Comparison of ENCODE assay signal across 7 mouse cellular contexts in the genomic region with DNA sequence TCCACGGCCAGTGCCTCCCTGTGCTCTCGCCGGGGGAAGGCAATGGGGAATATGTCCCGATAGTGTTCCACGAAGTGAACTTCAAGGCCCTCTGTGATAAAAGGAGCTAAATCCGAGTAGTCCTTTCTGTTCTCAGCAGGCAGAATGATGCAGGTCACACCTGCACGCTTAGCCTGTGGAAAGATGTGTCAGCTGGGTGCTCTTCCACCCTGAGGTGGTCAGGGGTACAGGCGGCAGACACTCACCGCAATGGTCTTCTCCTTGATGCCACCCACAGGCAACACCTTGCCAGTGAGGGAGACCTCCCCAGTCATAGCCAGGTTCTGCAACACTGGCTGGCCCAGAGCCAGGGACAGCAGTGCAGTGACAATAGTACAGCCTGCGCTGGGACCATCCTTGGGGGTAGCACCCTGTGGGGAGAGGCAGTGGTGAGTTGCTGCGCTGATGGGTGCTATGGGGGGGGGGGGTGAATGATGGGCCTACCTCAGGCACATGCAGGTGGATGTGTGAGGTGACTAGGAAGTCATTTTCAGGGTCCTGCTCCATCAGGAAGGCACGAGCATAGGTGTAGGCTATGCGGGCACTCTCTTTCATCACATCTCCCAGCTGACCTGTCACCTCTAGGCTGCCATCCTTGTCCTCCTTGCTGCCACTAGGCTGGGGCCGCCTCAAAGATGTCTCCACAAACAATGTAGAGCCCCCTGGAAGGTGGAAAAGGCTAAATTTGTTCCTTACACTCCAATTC. TPM values are rescaled to one million over a fixed set of nuclear protein-coding genes. Genes with fewer than 3 reads are reported as not detected.
DNase-seq lines count a peak whose midpoint lies in the region; ATAC-seq and TF ChIP-seq lines count a peak whose summit lies in the region.

No protein-coding gene starts in this region.

- peaks cover 38% of the 10 kb centered on the region for H3K36me3 ChIP-seq in spleen, adult 2 months (ENCODE audit: control insufficient read depth, insufficient read depth, low read length)
- H3K36me3 ChIP-seq in hindbrain, embryonic 16.5 days (ENCODE audit: control insufficient read depth, insufficient read depth, low read length) = peaks cover 25% of the 10 kb centered on the region
- H3K36me3 ChIP-seq in midbrain, embryonic 13.5 days = peaks cover 54% of the 10 kb centered on the region

- no peaks in the 10 kb centered on the region for H3K27me3 ChIP-seq in spleen, adult 2 months (ENCODE audit: control insufficient read depth, insufficient read depth, low read length)
- no peaks in the 10 kb centered on the region for H3K27me3 ChIP-seq in hindbrain, embryonic 16.5 days (replicated peaks; ENCODE audit: control insufficient read depth, insufficient read depth, low read length)
- H3K27me3 ChIP-seq in midbrain, embryonic 13.5 days = no peaks in the 10 kb centered on the region

- H3K9ac ChIP-seq in hindbrain, embryonic 16.5 days (ENCODE audit: low read depth, low read length) = peak overlapping the region; percentile 76
- peak overlapping the region; percentile 81 for H3K9ac ChIP-seq in midbrain, embryonic 13.5 days (replicated peaks)

- H3K9me3 ChIP-seq in hindbrain, embryonic 16.5 days (ENCODE audit: control insufficient read depth, low read length) = no peaks in the 10 kb centered on the region
- H3K9me3 ChIP-seq in midbrain, embryonic 13.5 days = no peaks in the 10 kb centered on the region

- peaks cover 11% of the 10 kb centered on the region; the same call in 1 of the 2 replicates for H3K4me1 ChIP-seq in spleen, adult 2 months (ENCODE audit: control insufficient read depth, insufficient read depth, insufficient read length)
- peaks cover 6% of the 10 kb centered on the region; the same call in 1 of the 2 replicates for H3K4me1 ChIP-seq in cortical plate, adult 2 months (ENCODE audit: control insufficient read depth, insufficient read depth, low read length)
- H3K4me1 ChIP-seq in hindbrain, embryonic 16.5 days (ENCODE audit: control insufficient read depth, insufficient read depth, low read depth, low read length) = peaks cover 21% of the 10 kb centered on the region
- H3K4me1 ChIP-seq in midbrain, embryonic 13.5 days (replicated peaks) = peaks cover 41% of the 10 kb centered on the region

- WGBS in spleen, adult 2 months = 27% methylated on average over 14 of the region's 14 CpGs
- WGBS in hindbrain, embryonic 16.5 days = 30% methylated on average over 14 of the region's 14 CpGs
- WGBS in midbrain, embryonic 13.5 days = 35% methylated on average over 14 of the region's 14 CpGs

- TF ChIP-seq POLR2A in spleen, adult 2 months (IDR thresholded peaks at IDR 0.05; ENCODE audit: low read depth, low read length) = no peak
- no peak for TF ChIP-seq POLR2A in cortical plate, adult 2 months (IDR thresholded peaks at IDR 0.05; ENCODE audit: extremely low read depth, insufficient read depth, low read length)

- DNase-seq in spleen, adult 2 months (ENCODE audit: low read depth in 1 of 2, low spot score in 2 of 2) = no peak
- no peak for DNase-seq in spleen, adult 12 weeks (ENCODE audit: low spot score)
- DNase-seq in left cerebral cortex, postnatal 14 days (ENCODE audit: low spot score in 2 of 2) = no peak
- no peak for DNase-seq in spleen, postnatal 36 days (ENCODE audit: low spot score in 2 of 2)

- intact Hi-C loops in left cerebral cortex, postnatal 14 days (cut with DNase I) = no loop called here

- H3K27ac ChIP-seq in spleen, adult 2 months (ENCODE audit: insufficient read depth, low read length) = no peak overlapping the region
- H3K27ac ChIP-seq in cortical plate, adult 2 months (ENCODE audit: insufficient read depth, low read length) = no peak overlapping the region
- H3K27ac ChIP-seq in hindbrain, embryonic 16.5 days (ENCODE audit: low read depth, low read length) = no peak overlapping the region
- no peak overlapping the region for H3K27ac ChIP-seq in midbrain, embryonic 13.5 days

- H3K4me3 ChIP-seq in spleen, adult 2 months (ENCODE audit: extremely low read depth, insufficient read depth, insufficient read length) = peak overlapping the region; percentile 70; the same call in 1 of the 2 replicates
- peak overlapping the region; percentile 73; the same call in 1 of the 2 replicates for H3K4me3 ChIP-seq in cortical plate, adult 2 months (ENCODE audit: insufficient read depth, low read length)
- peak overlapping the region; percentile 65 for H3K4me3 ChIP-seq in hindbrain, embryonic 16.5 days (ENCODE audit: low read length)
- H3K4me3 ChIP-seq in midbrain, embryonic 13.5 days (replicated peaks) = peak overlapping the region; percentile 73

- no peak for ATAC-seq in hindbrain, embryonic 16.5 days
- no peak for ATAC-seq in midbrain, embryonic 13.5 days

- no peak for TF ChIP-seq CTCF in spleen, adult 2 months (IDR thresholded peaks at IDR 0.05; ENCODE audit: extremely low read depth, insufficient read depth, insufficient read length, insufficient replicate concordance)
- no peak for TF ChIP-seq CTCF in cortical plate, adult 2 months (IDR thresholded peaks at IDR 0.05; ENCODE audit: extremely low read depth, insufficient read depth, low read length)

- peak overlapping the region; percentile 80 for H3K4me2 ChIP-seq in hindbrain, embryonic 16.5 days (ENCODE audit: low read length)
- peak overlapping the region; percentile 83 for H3K4me2 ChIP-seq in midbrain, embryonic 13.5 days (replicated peaks)

RNA-seq across cellular contexts. Expression of gene Rpl36, which starts 1.3 kb away (rescaled TPM):
- polyA plus RNA-seq in spleen, adult 2 months (2012; rRNA removed) = 2,050 and 3,346 TPM in 2 replicates
- polyA plus RNA-seq in cortical plate, adult 2 months (2012; rRNA removed) = 1,005 and 1,019 TPM in 2 replicates
- polyA plus RNA-seq in hindbrain, embryonic 16.5 days (2015; fragmentation: Nextera tagmentation; extraction: Ambion mirVana) = 823 and 876 TPM in 2 replicates
- 1,197 and 1,215 TPM in 2 replicates for polyA plus RNA-seq in midbrain, embryonic 13.5 days (2015; fragmentation: Nextera tagmentation; extraction: Ambion mirVana)
- 100 to 1,000 TPM; 342 to 390 TPM for total RNA-seq in left cerebral cortex, postnatal 14 days (2021)

RNA-seq across cellular contexts. Expression of gene 2410015M20Rik, which starts 5.0 kb away (rescaled TPM):
- 101 and 140 TPM in 2 replicates for polyA plus RNA-seq in spleen, adult 2 months (2012; rRNA removed)
- 145 and 159 TPM in 2 replicates for polyA plus RNA-seq in cortical plate, adult 2 months (2012; rRNA removed)
- 186 and 221 TPM in 2 replicates for polyA plus RNA-seq in hindbrain, embryonic 16.5 days (2015; fragmentation: Nextera tagmentation; extraction: Ambion mirVana)
- 198 and 199 TPM in 2 replicates for polyA plus RNA-seq in midbrain, embryonic 13.5 days (2015; fragmentation: Nextera tagmentation; extraction: Ambion mirVana)
- 100 to 1,000 TPM; 168 to 176 TPM for total RNA-seq in left cerebral cortex, postnatal 14 days (2021)

RNA-seq across cellular contexts. Expression of gene Lonp1, which starts 12.1 kb away (rescaled TPM):
- 35.2 and 44.9 TPM in 2 replicates for polyA plus RNA-seq in spleen, adult 2 months (2012; rRNA removed)
- 78.3 and 82.5 TPM in 2 replicates for polyA plus RNA-seq in cortical plate, adult 2 months (2012; rRNA removed)
- polyA plus RNA-seq in hindbrain, embryonic 16.5 days (2015; fragmentation: Nextera tagmentation; extraction: Ambion mirVana) = 45.4 and 45.7 TPM in 2 replicates
- 40.9 and 43.4 TPM in 2 replicates for polyA plus RNA-seq in midbrain, embryonic 13.5 days (2015; fragmentation: Nextera tagmentation; extraction: Ambion mirVana)
- 10 to 100 TPM; 65.6 to 66.7 TPM for total RNA-seq in left cerebral cortex, postnatal 14 days (2021)

RNA-seq across cellular contexts. Expression of gene Catsperd, which starts 13.4 kb away (rescaled TPM):
- 0.14 and 0.28 TPM in 2 replicates for polyA plus RNA-seq in spleen, adult 2 months (2012; rRNA removed)
- 2.6 and 2.7 TPM in 2 replicates for polyA plus RNA-seq in cortical plate, adult 2 months (2012; rRNA removed)
- polyA plus RNA-seq in hindbrain, embryonic 16.5 days (2015; fragmentation: Nextera tagmentation; extraction: Ambion mirVana) = 1.6 and 1.7 TPM in 2 replicates
- polyA plus RNA-seq in midbrain, embryonic 13.5 days (2015; fragmentation: Nextera tagmentation; extraction: Ambion mirVana) = 1.8 and 2.0 TPM in 2 replicates
- total RNA-seq in left cerebral cortex, postnatal 14 days (2021) = under 1 TPM; 0.49 to 0.62 TPM

RNA-seq across cellular contexts. Expression of gene Safb, which starts 29.9 kb away (rescaled TPM):
- 103 and 105 TPM in 2 replicates for polyA plus RNA-seq in spleen, adult 2 months (2012; rRNA removed)
- 101 and 110 TPM in 2 replicates for polyA plus RNA-seq in cortical plate, adult 2 months (2012; rRNA removed)
- 95.5 and 109 TPM in 2 replicates for polyA plus RNA-seq in hindbrain, embryonic 16.5 days (2015; fragmentation: Nextera tagmentation; extraction: Ambion mirVana)
- polyA plus RNA-seq in midbrain, embryonic 13.5 days (2015; fragmentation: Nextera tagmentation; extraction: Ambion mirVana) = 112 and 127 TPM in 2 replicates
- total RNA-seq in left cerebral cortex, postnatal 14 days (2021) = 100 to 1,000 TPM; 136 to 137 TPM
